Mouse (Mus musculus) heart, adult 9 months (tissue): Measurements from ENCODE around the gene Rassf6.

Source experiments
- DNase-seq, 2 experiments: peaks; one replicate each; pipeline ENCODE4 v3.0.0; 2022; ENCODE audit warnings: low spot score in 2 of 2

Gene Rassf6

GRCm38 (mm10) chr5:90568338-90568737, 72.1 kb downstream of the Rassf6 start:
- no peak for DNase-seq

- no peak for DNase-seq
Measured at GRCm38 (mm10) chr5:90567788-90568187, 72.7 kb downstream of the Rassf6 start.

- no peak for DNase-seq
Measured at GRCm38 (mm10) chr5:90565205-90565604, 75.3 kb downstream of the Rassf6 start.

- no peak for DNase-seq
Measured at GRCm38 (mm10) chr5:90564161-90564560, 76.3 kb downstream of the Rassf6 start.

GRCm38 (mm10) chr5:90562880-90563279, 77.6 kb downstream of the Rassf6 start:
- DNase-seq: no peak

- DNase-seq: no peak
Measured at GRCm38 (mm10) chr5:90561721-90562275, 78.7 kb downstream of the Rassf6 start.

- DNase-seq: no peak
Measured at GRCm38 (mm10) chr5:90560743-90561142, 79.7 kb downstream of the Rassf6 start, which contains the start of gene 5830473C10Rik. TSS of gene 5830473C10Rik (plus strand) at chr5:90561107.

- no peak for DNase-seq
Measured at GRCm38 (mm10) chr5:90556052-90556451, 84.4 kb downstream of the Rassf6 start.
